16 mouse cellular contexts compared by ENCODE assay signal in genomic region chr11:54305331-54305730, GRCm38 (mm10). TPM values are rescaled to one million over a fixed set of nuclear protein-coding genes. Genes with fewer than 3 reads are reported as not detected.
DNase-seq lines count a peak whose midpoint lies in the region; ATAC-seq lines count a peak whose summit lies in the region.
"Had no signal": no experiment of that assay in that cellular context is flagged by ENCODE, and none has a peak within 500 bp of the region (broad histone marks: within the 10 kb centered on the region; RNA-seq: fewer than 3 reads in every experiment).

No protein-coding gene starts in this region.

- H3K4me1 ChIP-seq in forebrain, embryonic 12.5 days, result peaks cover 31% of the 10 kb centered on the region
- peaks cover 49% of the 10 kb centered on the region for H3K4me1 ChIP-seq in hindbrain, embryonic 15.5 days (replicated peaks)
- peaks cover 23% of the 10 kb centered on the region for H3K4me1 ChIP-seq in neural tube, embryonic 12.5 days

- DNase-seq in cerebellum, adult 9-10 months, result peak; percentile 33
- no peak for DNase-seq in cerebellum, postnatal 10 days
- no peak for DNase-seq in frontal cortex, adult 2 months (ENCODE audit: extremely low spot score in 1 of 2, low spot score in 1 of 2)
- DNase-seq in embryo, embryonic 11 days, result no peak
- DNase-seq in frontal cortex, postnatal 25 days (ENCODE audit: low spot score in 2 of 2), result no peak
- DNase-seq: adrenal gland, postnatal 36 days; cerebellum, adult 11 months; gastrocnemius, postnatal 36 days; lung, adult 18-20 months had no signal

- H3K4me2 ChIP-seq in forebrain, embryonic 12.5 days, result peak overlapping the region; percentile 74
- peak overlapping the region; percentile 85 for H3K4me2 ChIP-seq in hindbrain, embryonic 15.5 days
- peak overlapping the region; percentile 74 for H3K4me2 ChIP-seq in neural tube, embryonic 12.5 days (replicated peaks)

- H3K36me3 ChIP-seq in forebrain, embryonic 12.5 days (replicated peaks), result no peaks in the 10 kb centered on the region
- H3K36me3 ChIP-seq in hindbrain, embryonic 15.5 days, result no peaks in the 10 kb centered on the region
- H3K36me3 ChIP-seq in neural tube, embryonic 12.5 days, result no peaks in the 10 kb centered on the region
- H3K36me3 ChIP-seq: limb, embryonic 13.5 days had no signal

- no peak overlapping the region for H3K27ac ChIP-seq in forebrain, embryonic 12.5 days
- H3K27ac ChIP-seq in hindbrain, embryonic 15.5 days (replicated peaks), result no peak overlapping the region
- H3K27ac ChIP-seq in neural tube, embryonic 12.5 days, result no peak overlapping the region
- H3K27ac ChIP-seq: kidney, postnatal 0 days; limb, embryonic 13.5 days had no signal

- no peaks in the 10 kb centered on the region for H3K27me3 ChIP-seq in forebrain, embryonic 12.5 days
- H3K27me3 ChIP-seq in hindbrain, embryonic 15.5 days, result no peaks in the 10 kb centered on the region
- H3K27me3 ChIP-seq in neural tube, embryonic 12.5 days (replicated peaks), result no peaks in the 10 kb centered on the region

- no peak for ATAC-seq in forebrain, embryonic 12.5 days (ENCODE audit: low FRiP score)
- no peak for ATAC-seq in hindbrain, embryonic 15.5 days (ENCODE audit: low FRiP score, low read depth)
- ATAC-seq in neural tube, embryonic 12.5 days (ENCODE audit: low FRiP score, low read depth), result no peak
- ATAC-seq: inflammation-experienced regulatory T-cells, adult 6 months had no signal

- 0 out of 2 replicates have a peak overlapping the region, but pooled peaks have one; percentile 10 for H3K4me3 ChIP-seq in forebrain, embryonic 12.5 days (replicated peaks)
- H3K4me3 ChIP-seq in hindbrain, embryonic 15.5 days, result peak overlapping the region; percentile 57
- H3K4me3 ChIP-seq in neural tube, embryonic 12.5 days, result no peak overlapping the region; the same call in 1 of the 2 replicates

- no peaks in the 10 kb centered on the region for H3K9me3 ChIP-seq in forebrain, embryonic 12.5 days
- H3K9me3 ChIP-seq in hindbrain, embryonic 15.5 days, result no peaks in the 10 kb centered on the region
- no peaks in the 10 kb centered on the region for H3K9me3 ChIP-seq in neural tube, embryonic 12.5 days
- H3K9me3 ChIP-seq: limb, embryonic 13.5 days had no signal

- H3K9ac ChIP-seq in forebrain, embryonic 12.5 days, result no peak overlapping the region
- peak overlapping the region; percentile 67; the same call in 1 of the 2 replicates for H3K9ac ChIP-seq in hindbrain, embryonic 15.5 days
- 0 out of 2 replicates have a peak overlapping the region, but pooled peaks have one; percentile 86 for H3K9ac ChIP-seq in neural tube, embryonic 12.5 days
- H3K9ac ChIP-seq: limb, embryonic 13.5 days had no signal

- WGBS in forebrain, embryonic 12.5 days, result 74% methylated on average over 3 of the region's 3 CpGs
- 76% methylated on average over 3 of the region's 3 CpGs for WGBS in hindbrain, embryonic 15.5 days
- WGBS in neural tube, embryonic 12.5 days, result 82% methylated on average over 3 of the region's 3 CpGs

RNA-seq across cellular contexts. Expression of gene Acsl6, which starts 1.7 kb away (rescaled TPM):
- 24.6 and 26.4 TPM in 2 replicates for polyA plus RNA-seq in forebrain, embryonic 12.5 days (2016; fragmentation: Nextera tagmentation; extraction: Ambion mirVana)
- 44.0 and 45.4 TPM in 2 replicates for polyA plus RNA-seq in hindbrain, embryonic 15.5 days (2015; fragmentation: Nextera tagmentation; extraction: Ambion mirVana)
- 29.9 and 30.8 TPM in 2 replicates for polyA plus RNA-seq in neural tube, embryonic 12.5 days (2016; fragmentation: Nextera tagmentation; extraction: Ambion mirVana)
- 152 and 160 TPM in 2 replicates for polyA plus RNA-seq in frontal cortex, adult 2 months (2012; rRNA removed)
- polyA plus RNA-seq: inflammation-experienced regulatory T-cells, adult 6 months had no signal

RNA-seq across cellular contexts. Expression of gene Il3, which starts 38.3 kb away (rescaled TPM):
- not detected in 2 replicates for polyA plus RNA-seq in forebrain, embryonic 12.5 days (2016; fragmentation: Nextera tagmentation; extraction: Ambion mirVana)
- not detected in 2 replicates for polyA plus RNA-seq in hindbrain, embryonic 15.5 days (2015; fragmentation: Nextera tagmentation; extraction: Ambion mirVana)
- not detected in 2 replicates for polyA plus RNA-seq in neural tube, embryonic 12.5 days (2016; fragmentation: Nextera tagmentation; extraction: Ambion mirVana)
- not detected in 2 replicates for polyA plus RNA-seq in frontal cortex, adult 2 months (2012; rRNA removed)
- polyA plus RNA-seq: heart, embryonic 14.5 days; inflammation-experienced regulatory T-cells, adult 6 months; kidney, postnatal 0 days; limb, embryonic 13.5 days had no signal

RNA-seq across cellular contexts. Expression of gene Csf2, which starts 55.9 kb away (rescaled TPM):
- not detected in 2 replicates for polyA plus RNA-seq in forebrain, embryonic 12.5 days (2016; fragmentation: Nextera tagmentation; extraction: Ambion mirVana)
- polyA plus RNA-seq in hindbrain, embryonic 15.5 days (2015; fragmentation: Nextera tagmentation; extraction: Ambion mirVana), result not detected in 2 replicates
- polyA plus RNA-seq in neural tube, embryonic 12.5 days (2016; fragmentation: Nextera tagmentation; extraction: Ambion mirVana), result not detected in 2 replicates
- polyA plus RNA-seq in frontal cortex, adult 2 months (2012; rRNA removed), result not detected in 2 replicates
- polyA plus RNA-seq: heart, embryonic 14.5 days; kidney, postnatal 0 days; limb, embryonic 13.5 days had no signal
